Mouse (Mus musculus): Measurements from ENCODE around the gene Atp2a2. TPM values are rescaled to one million over a fixed set of nuclear protein-coding genes. Genes with fewer than 3 reads are reported as not detected.
A peak's percentile ranks its signal among the peaks of the same experiment; 100 is the strongest.

Atp2a2 gene
- polyA plus RNA-seq, 2 experiments: 12.8 to 25.9 TPM

DNA sequence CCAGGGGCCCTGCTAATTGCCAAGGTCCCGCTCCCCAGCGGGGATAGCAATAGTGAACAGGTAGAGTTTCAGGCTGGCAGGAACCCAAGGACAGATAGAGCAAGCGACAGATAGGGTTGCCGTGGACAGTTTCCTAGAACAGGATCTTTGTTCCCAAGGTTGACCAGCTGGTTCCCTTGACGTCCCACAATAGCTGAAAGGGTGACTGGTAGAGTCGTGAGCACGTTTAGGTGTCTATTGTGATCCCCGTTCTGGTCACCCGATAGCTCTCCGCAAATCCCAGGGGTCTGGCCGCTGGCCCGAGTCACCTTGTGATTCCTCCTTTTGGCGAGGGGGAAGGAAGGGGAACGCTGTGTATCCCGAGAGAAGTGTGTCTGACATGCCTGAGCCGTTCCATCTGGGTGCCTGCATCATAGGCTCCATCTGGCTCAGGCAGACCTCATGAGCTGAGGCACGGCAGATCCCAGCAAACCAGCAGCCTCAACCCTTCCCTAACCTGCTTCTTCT, 8.7 kb upstream of the Atp2a2 start:
- H3K27ac ChIP-seq: no peak overlapping the region
- 60% methylated on average over 17 of the region's 17 CpGs for WGBS (ENCODE audit: insufficient replicate concordance)
- H3K27me3 ChIP-seq (ENCODE audit: control insufficient read depth, insufficient read depth, low read length): no peaks in the 10 kb centered on the region
- H3K4me1 ChIP-seq (replicated peaks; ENCODE audit: control insufficient read depth in 2 of 2, insufficient read depth in 2 of 2, low read length in 1 of 2): peaks cover 3 to 4% of the 10 kb centered on the region in 2 experiments; a peak in 2 of 4 replicates
- H3K36me3 ChIP-seq (replicated peaks; ENCODE audit: control insufficient read depth, insufficient read depth, low read depth): no peaks in the 10 kb centered on the region
- DNase-seq (ENCODE audit: low read depth in 3 of 3, low spot score in 3 of 3) (no peak), ATAC-seq (ENCODE audit: insufficient read depth) (no peak)
- TF ChIP-seq EP300 (IDR thresholded peaks at IDR 0.05; ENCODE audit: low read depth): no peak
- no peak for TF ChIP-seq CTCF (IDR thresholded peaks at IDR 0.05; ENCODE audit: low read depth)
- H3K9ac ChIP-seq (replicated peaks): no peak overlapping the region
- no peak overlapping the region for H3K4me2 ChIP-seq (ENCODE audit: low read depth)
- H3K9me3 ChIP-seq (ENCODE audit: control insufficient read depth, low read length): peaks cover 3% of the 10 kb centered on the region
- H3K4me3 ChIP-seq (ENCODE audit: insufficient read depth in 1 of 2, low read depth in 2 of 2, low read length in 2 of 2): no peak overlapping the region

DNA sequence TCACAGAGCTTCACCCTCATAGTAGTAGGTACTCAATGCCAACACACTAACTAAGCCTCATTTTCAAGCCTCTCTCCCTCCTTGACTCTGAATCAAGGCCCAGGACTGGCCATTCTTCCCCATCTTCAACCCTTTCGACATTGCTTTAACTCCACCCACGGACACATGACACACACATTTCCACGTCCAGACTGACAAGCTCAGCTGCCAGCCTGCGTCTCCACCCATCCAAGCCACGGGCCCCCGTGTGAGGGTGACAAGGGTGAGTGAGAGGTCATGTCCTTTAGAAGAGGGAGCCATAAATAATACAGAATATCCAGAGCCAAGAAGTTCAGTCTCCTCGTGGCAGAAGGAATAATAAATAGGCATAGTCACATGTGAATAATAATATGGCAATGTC, 7.6 kb upstream of the Atp2a2 start:
- no peaks in the 10 kb centered on the region; the same call in 1 of the 2 replicates for H3K27me3 ChIP-seq (ENCODE audit: control insufficient read depth, insufficient read depth, low read length)
- peaks cover 3% of the 10 kb centered on the region for H3K9me3 ChIP-seq (ENCODE audit: control insufficient read depth, low read length)
- H3K4me1 ChIP-seq (replicated peaks; ENCODE audit: control insufficient read depth in 2 of 2, insufficient read depth in 2 of 2, low read length in 1 of 2): peaks cover 3 to 4% of the 10 kb centered on the region in 2 experiments; a peak in 2 of 4 replicates
- no peak overlapping the region for H3K4me2 ChIP-seq (ENCODE audit: low read depth)
- no peak overlapping the region for H3K9ac ChIP-seq (replicated peaks)
- TF ChIP-seq CTCF (IDR thresholded peaks at IDR 0.05; ENCODE audit: low read depth): no peak
- TF ChIP-seq EP300 (IDR thresholded peaks at IDR 0.05; ENCODE audit: low read depth): no peak
- no peak overlapping the region for H3K4me3 ChIP-seq (ENCODE audit: insufficient read depth in 1 of 2, low read depth in 2 of 2, low read length in 2 of 2)
- no peak for DNase-seq (ENCODE audit: low read depth in 3 of 3, low spot score in 3 of 3)
- H3K36me3 ChIP-seq (replicated peaks; ENCODE audit: control insufficient read depth, insufficient read depth, low read depth): no peaks in the 10 kb centered on the region
- ATAC-seq (ENCODE audit: insufficient read depth): no peak
- H3K27ac ChIP-seq: no peak overlapping the region
- WGBS (ENCODE audit: insufficient replicate concordance): 31% methylated on average over 7 of the region's 7 CpGs

DNA sequence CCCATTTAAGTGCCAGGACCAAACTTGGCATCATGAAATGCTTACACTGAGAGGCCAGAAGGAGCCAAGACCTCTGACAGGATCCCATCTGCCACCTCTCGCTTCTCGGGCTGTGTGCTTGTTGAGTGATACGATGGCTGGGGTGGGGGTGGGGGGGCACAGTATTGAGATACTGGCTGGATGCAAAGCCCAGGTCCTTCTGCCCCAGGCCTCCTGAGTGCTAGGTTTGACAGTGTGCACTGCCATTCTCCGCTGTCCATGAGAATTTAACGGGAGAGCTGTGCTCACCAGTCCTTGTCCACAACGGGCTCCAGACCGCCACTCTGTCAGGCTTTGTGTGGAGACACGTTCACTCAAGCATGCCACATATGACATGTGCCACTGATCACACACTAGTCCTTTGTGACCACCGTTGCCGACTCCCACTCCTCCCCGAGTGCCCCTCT, 6.9 kb upstream of the Atp2a2 start:
- H3K27me3 ChIP-seq (ENCODE audit: control insufficient read depth, insufficient read depth, low read length): no peaks in the 10 kb centered on the region; the same call in 1 of the 2 replicates
- no peak overlapping the region for H3K9ac ChIP-seq (replicated peaks)
- H3K4me2 ChIP-seq (ENCODE audit: low read depth): no peak overlapping the region
- no peaks in the 10 kb centered on the region for H3K36me3 ChIP-seq (replicated peaks; ENCODE audit: control insufficient read depth, insufficient read depth, low read depth)
- ATAC-seq (ENCODE audit: insufficient read depth) (no peak), DNase-seq (ENCODE audit: low read depth in 3 of 3, low spot score in 3 of 3) (no peak)
- H3K9me3 ChIP-seq (ENCODE audit: control insufficient read depth, low read length): peaks cover 3% of the 10 kb centered on the region
- 86% methylated on average over 11 of the region's 11 CpGs for WGBS (ENCODE audit: insufficient replicate concordance)
- TF ChIP-seq CTCF (IDR thresholded peaks at IDR 0.05; ENCODE audit: low read depth) (no peak), EP300 (IDR thresholded peaks at IDR 0.05; ENCODE audit: low read depth) (no peak)
- no peak overlapping the region for H3K4me3 ChIP-seq (ENCODE audit: insufficient read depth in 1 of 2, low read depth in 2 of 2, low read length in 2 of 2)
- peaks cover 2 to 3% of the 10 kb centered on the region in 2 experiments; a peak in 2 of 4 replicates for H3K4me1 ChIP-seq (replicated peaks; ENCODE audit: control insufficient read depth in 2 of 2, insufficient read depth in 2 of 2, low read length in 1 of 2)
- no peak overlapping the region for H3K27ac ChIP-seq

DNA sequence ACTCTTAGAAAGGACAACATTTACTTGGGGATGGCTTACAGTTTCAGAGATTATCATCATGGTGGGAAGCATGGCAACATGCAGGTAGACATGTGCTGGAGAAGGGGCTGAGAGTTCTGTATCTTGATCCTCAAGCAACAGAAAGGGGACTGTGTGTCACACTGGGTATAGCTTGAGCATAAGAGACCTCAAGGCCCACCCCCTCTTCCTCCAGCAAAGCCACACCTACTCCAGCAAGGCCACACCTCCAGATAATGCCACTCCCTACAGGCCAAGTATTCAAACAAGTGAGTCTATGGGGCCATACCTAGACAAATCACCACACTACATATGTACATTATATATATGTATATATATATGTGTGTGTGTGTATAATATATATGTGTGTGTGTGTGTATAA, 5.4 kb upstream of the Atp2a2 start:
- H3K4me2 ChIP-seq (ENCODE audit: low read depth): no peak overlapping the region
- H3K4me1 ChIP-seq (replicated peaks; ENCODE audit: control insufficient read depth in 2 of 2, insufficient read depth in 2 of 2, low read length in 1 of 2): peaks cover 4% of the 10 kb centered on the region in 2 experiments
- H3K27ac ChIP-seq: no peak overlapping the region
- no peaks in the 10 kb centered on the region; the same call in 1 of the 2 replicates for H3K27me3 ChIP-seq (ENCODE audit: control insufficient read depth, insufficient read depth, low read length)
- ATAC-seq (ENCODE audit: insufficient read depth) (no peak), DNase-seq (ENCODE audit: low read depth in 3 of 3, low spot score in 3 of 3) (no peak)
- H3K9me3 ChIP-seq (ENCODE audit: control insufficient read depth, low read length): peaks cover 3% of the 10 kb centered on the region
- H3K36me3 ChIP-seq (replicated peaks; ENCODE audit: control insufficient read depth, insufficient read depth, low read depth): no peaks in the 10 kb centered on the region
- H3K9ac ChIP-seq (replicated peaks): no peak overlapping the region
- TF ChIP-seq CTCF (IDR thresholded peaks at IDR 0.05; ENCODE audit: low read depth) (no peak), EP300 (IDR thresholded peaks at IDR 0.05; ENCODE audit: low read depth) (no peak)
- no peak overlapping the region for H3K4me3 ChIP-seq (ENCODE audit: insufficient read depth in 1 of 2, low read depth in 2 of 2, low read length in 2 of 2)

DNA sequence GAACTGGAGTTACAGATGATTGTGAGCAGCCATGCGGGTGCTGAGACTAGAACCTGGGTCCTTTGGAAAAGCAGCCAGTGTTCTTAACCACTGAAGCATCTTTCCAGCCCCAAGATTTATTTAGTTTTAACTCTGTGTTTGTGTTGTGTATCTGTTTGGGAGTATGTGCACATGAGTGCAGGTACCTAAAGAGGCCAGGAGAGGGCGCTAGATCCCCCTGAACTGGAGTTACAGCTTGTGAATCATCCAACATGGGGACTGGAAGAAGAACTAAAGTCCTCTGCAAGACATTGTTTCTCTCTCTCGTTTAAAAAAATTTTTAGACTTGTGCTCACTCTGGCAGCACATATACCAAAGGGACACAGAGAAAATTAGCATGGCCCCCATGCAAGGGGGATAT, 4.4 kb upstream of the Atp2a2 start:
- Histone ChIP-seq H3K27ac (no peak overlapping the region), H3K27me3 (ENCODE audit: control insufficient read depth, insufficient read depth, low read length) (no peaks in the 10 kb centered on the region; the same call in 1 of the 2 replicates), H3K4me1 (replicated peaks; ENCODE audit: control insufficient read depth in 2 of 2, insufficient read depth in 2 of 2, low read length in 1 of 2) (peaks cover 4% of the 10 kb centered on the region in 2 experiments), H3K36me3 (replicated peaks; ENCODE audit: control insufficient read depth, insufficient read depth, low read depth) (no peaks in the 10 kb centered on the region), H3K4me3 (ENCODE audit: insufficient read depth in 1 of 2, low read depth in 2 of 2, low read length in 2 of 2) (no peak overlapping the region), H3K9me3 (ENCODE audit: control insufficient read depth, low read length) (peaks cover 3% of the 10 kb centered on the region), H3K4me2 (ENCODE audit: low read depth) (no peak overlapping the region), H3K9ac (replicated peaks) (no peak overlapping the region)
- DNase-seq (ENCODE audit: low read depth in 3 of 3, low spot score in 3 of 3): no peak
- WGBS (ENCODE audit: insufficient replicate concordance): 73% methylated on average over 3 of the region's 3 CpGs
- no peak for TF ChIP-seq EP300 (IDR thresholded peaks at IDR 0.05; ENCODE audit: low read depth)
- peak; percentile 33; the same call in 1 of the 2 replicates for TF ChIP-seq CTCF (IDR thresholded peaks at IDR 0.05; ENCODE audit: low read depth)
- no peak for ATAC-seq (ENCODE audit: insufficient read depth)
